Mouse (Mus musculus) testis, adult 2 months (tissue): ENCODE data around the gene C1galt1c1.

Source experiments
- CTCF ChIP-seq: fragments of 200-500 bp; IDR thresholded peaks from 2 replicates; pipeline ENCODE4 v1.5.1; 2012; ENCODE audit warnings: low read depth, mild to moderate bottlenecking, inconsistent platforms, low read length, moderate library complexity; ENCODE audit not compliant: control insufficient read depth, insufficient read depth, insufficient replicate concordance
- POLR2A ChIP-seq: fragments of 200-500 bp; IDR thresholded peaks from 2 replicates; pipeline ENCODE4 v1.6.1; 2012; ENCODE audit warnings: low read depth, mild to moderate bottlenecking, inconsistent platforms, low read length, moderate library complexity; ENCODE audit not compliant: control insufficient read depth

- no peak for TF ChIP-seq CTCF
- TF ChIP-seq POLR2A, result no peak
Measured at GRCm38 (mm10) chrX:38650404-38651039, 15.6 kb upstream of the C1galt1c1 start.
